Mouse (Mus musculus) MEL (cell line): ENCODE data around the gene H2-DMa. TPM values are rescaled to one million over a fixed set of nuclear protein-coding genes. Genes with fewer than 3 reads are reported as not detected.

ENCODE experiments used
- DNase-seq: peaks from one replicate; pipeline ENCODE4 v3.0.0; 2011; ENCODE audit warnings: low read depth, low spot score
- H3K27ac ChIP-seq: 2 replicates; pipeline ENCODE4 v1.5.1; 2012; ENCODE audit warnings: low read depth, mild to moderate bottlenecking, control low read depth, low read length, moderate library complexity; ENCODE audit not compliant: control insufficient read depth
- H3K27me3 ChIP-seq, 2 experiments: fragments of 150-350 bp in 1 of 2; sonication (generic) in 1 of 2; 2 replicates each; pipeline ENCODE4 v1.6.1; 2012; ENCODE audit warnings: low read length in 2 of 2, mild to moderate bottlenecking in 2 of 2, improper control_type of control experiment in 1 of 2, moderate library complexity in 1 of 2; ENCODE audit not compliant: insufficient read depth in 2 of 2, control insufficient read depth in 1 of 2
- H3K36me3 ChIP-seq, 2 experiments: 2 replicates each; pipeline ENCODE4 v1.6.1; 2012 to 2014; ENCODE audit warnings: low read length in 2 of 2, improper control_type of control experiment in 1 of 2, inconsistent platforms in 1 of 2, mild to moderate bottlenecking in 1 of 2; ENCODE audit not compliant: insufficient read depth in 2 of 2, control insufficient read depth in 1 of 2
- H3K4me1 ChIP-seq, 2 experiments: fragments of 150-350 bp in 1 of 2; sonication (generic) in 1 of 2; 2 replicates each; pipeline ENCODE4 v1.6.1; 2012; ENCODE audit warnings: low read length in 2 of 2, improper control_type of control experiment in 1 of 2, mild to moderate bottlenecking in 1 of 2; ENCODE audit not compliant: insufficient read depth in 2 of 2, control insufficient read depth in 1 of 2
- H3K4me3 ChIP-seq, 2 experiments: fragments of 150-350 bp in 1 of 2; sonication (generic) in 1 of 2; 2 replicates each; pipeline ENCODE4 v1.5.1; 2012; ENCODE audit warnings: low read depth in 2 of 2, low read length in 2 of 2, mild to moderate bottlenecking in 2 of 2, moderate library complexity in 2 of 2, control low read depth in 1 of 2, improper control_type of control experiment in 1 of 2; ENCODE audit not compliant: control insufficient read depth in 1 of 2, insufficient read depth in 1 of 2
- H3K79me2 ChIP-seq: 2 replicates; pipeline ENCODE4 v1.6.1; 2012; ENCODE audit warnings: mild to moderate bottlenecking, low read length, moderate library complexity; ENCODE audit not compliant: control insufficient read depth, poor library complexity, insufficient read depth
- H3K9ac ChIP-seq: 2 replicates; pipeline ENCODE4 v1.6.1; 2012; ENCODE audit warnings: low read depth, mild to moderate bottlenecking, control low read depth, low read length, moderate library complexity; ENCODE audit not compliant: control insufficient read depth, poor library complexity, severe bottlenecking
- H3K9me3 ChIP-seq: fragments of 150-350 bp; sonication (generic); replicated peaks from 2 replicates; pipeline ENCODE4 v1.6.1; 2012; ENCODE audit warnings: mild to moderate bottlenecking, low read length, improper control_type of control experiment, moderate library complexity; ENCODE audit not compliant: insufficient read depth
- CHD1 ChIP-seq: IDR thresholded peaks from 2 replicates; pipeline ENCODE4 v1.6.1; 2012; ENCODE audit warnings: low read depth, mild to moderate bottlenecking, inconsistent platforms, low read length, improper control_type of control experiment
- CHD2 ChIP-seq: IDR thresholded peaks from 2 replicates; pipeline ENCODE4 v1.6.1; 2011; ENCODE audit warnings: low read length, improper control_type of control experiment
- CTCF ChIP-seq, 3 experiments: IDR thresholded peaks in 2 of 3; conservative IDR thresholded peaks in 1 of 3; 2 replicates each; pipeline ENCODE4 v1.5.1; 2011 to 2012; ENCODE audit warnings: low read length in 3 of 3, low read depth in 2 of 3, mild to moderate bottlenecking in 2 of 3, improper control_type of control experiment in 1 of 3, inconsistent platforms in 1 of 3, mixed read lengths in 1 of 3, moderate library complexity in 1 of 3; ENCODE audit not compliant: control insufficient read depth in 1 of 3, insufficient read depth in 1 of 3, poor library complexity in 1 of 3, severe bottlenecking in 1 of 3
- ELF1 ChIP-seq: IDR thresholded peaks from 2 replicates; pipeline ENCODE4 v1.6.1; 2014; ENCODE audit warnings: low read depth, mild to moderate bottlenecking, inconsistent platforms, low read length, improper control_type of control experiment, moderate library complexity
- EP300 ChIP-seq, 2 experiments: IDR thresholded peaks; 2 replicates each; pipeline ENCODE4 v1.6.1; 2011; ENCODE audit warnings: improper control_type of control experiment in 2 of 2, low read length in 2 of 2, low read depth in 1 of 2, mild to moderate bottlenecking in 1 of 2
- ETS1 ChIP-seq: IDR thresholded peaks from 2 replicates; pipeline ENCODE4 v1.6.1; 2012; ENCODE audit warnings: low read depth, mild to moderate bottlenecking, inconsistent platforms, low read length, improper control_type of control experiment, moderate library complexity
- GATA1 ChIP-seq: IDR thresholded peaks from 2 replicates; pipeline ENCODE4 v1.6.1; 2011; ENCODE audit warnings: low read depth, low read length, improper control_type of control experiment
- HCFC1 ChIP-seq: IDR thresholded peaks from 2 replicates; pipeline ENCODE4 v1.6.1; 2012; ENCODE audit warnings: low read depth, mild to moderate bottlenecking, inconsistent platforms, low read length, improper control_type of control experiment, moderate library complexity
- JUND ChIP-seq: IDR thresholded peaks from 2 replicates; pipeline ENCODE4 v1.6.1; 2011; ENCODE audit warnings: low read depth, mild to moderate bottlenecking, improper control_type of control experiment, low read length
- MAFK ChIP-seq: IDR thresholded peaks from 2 replicates; pipeline ENCODE4 v1.6.1; 2011; ENCODE audit warnings: low read depth, mild to moderate bottlenecking, low read length, improper control_type of control experiment, borderline replicate concordance
- MAX ChIP-seq: IDR thresholded peaks from 2 replicates; pipeline ENCODE4 v1.6.1; 2011; ENCODE audit warnings: low read length, improper control_type of control experiment
- MAZ ChIP-seq: IDR thresholded peaks from 2 replicates; pipeline ENCODE4 v1.6.1; 2012; ENCODE audit warnings: low read depth, mild to moderate bottlenecking, inconsistent platforms, low read length, improper control_type of control experiment
- MYB ChIP-seq: IDR thresholded peaks from 2 replicates; pipeline ENCODE4 v1.6.1; 2011; ENCODE audit warnings: mild to moderate bottlenecking, low read depth, low read length, improper control_type of control experiment
- MYC ChIP-seq: IDR thresholded peaks from 2 replicates; pipeline ENCODE4 v1.6.1; 2011; ENCODE audit warnings: low read depth, mild to moderate bottlenecking, low read length, improper control_type of control experiment, moderate library complexity
- NELFE ChIP-seq: IDR thresholded peaks from 2 replicates; pipeline ENCODE4 v1.6.1; 2011; ENCODE audit warnings: low read depth, low read length, improper control_type of control experiment
- POLR2A ChIP-seq, 2 experiments: IDR thresholded peaks; 2 replicates each; pipeline ENCODE4 v1.6.1; 2011 to 2012; ENCODE audit warnings: low read length in 2 of 2, mild to moderate bottlenecking in 2 of 2, control low read depth in 1 of 2, improper control_type of control experiment in 1 of 2, low read depth in 1 of 2, moderate library complexity in 1 of 2; ENCODE audit not compliant: control insufficient read depth in 1 of 2, insufficient read depth in 1 of 2, poor library complexity in 1 of 2
- POLR2AphosphoS2 ChIP-seq: IDR thresholded peaks from 2 replicates; pipeline ENCODE4 v1.6.1; 2011; ENCODE audit warnings: low read length, improper control_type of control experiment
- POLR2AphosphoS5 ChIP-seq: IDR thresholded peaks from 2 replicates; pipeline ENCODE4 v1.6.1; 2012; ENCODE audit warnings: low read depth, borderline replicate concordance, mild to moderate bottlenecking, inconsistent platforms, low read length, moderate library complexity, mixed read lengths
- RAD21 ChIP-seq: IDR thresholded peaks from 2 replicates; pipeline ENCODE4 v1.6.1; 2011; ENCODE audit warnings: mild to moderate bottlenecking, low read depth, low read length, improper control_type of control experiment
- RCOR1 ChIP-seq: IDR thresholded peaks from 2 replicates; pipeline ENCODE4 v1.6.1; 2012; ENCODE audit warnings: low read depth, mild to moderate bottlenecking, inconsistent platforms, low read length, improper control_type of control experiment
- SIN3A ChIP-seq: IDR thresholded peaks from 2 replicates; pipeline ENCODE4 v1.6.1; 2012; ENCODE audit warnings: low read length, improper control_type of control experiment, inconsistent platforms
- SMC3 ChIP-seq: IDR thresholded peaks from 2 replicates; pipeline ENCODE4 v1.6.1; 2011; ENCODE audit warnings: low read depth, low read length, improper control_type of control experiment
- TBP ChIP-seq: IDR thresholded peaks from 2 replicates; pipeline ENCODE4 v1.8.0; 2011; ENCODE audit warnings: low read depth, low read length, improper control_type of control experiment
- TCF12 ChIP-seq: IDR thresholded peaks from 2 replicates; pipeline ENCODE4 v1.6.1; 2014; ENCODE audit warnings: low read depth, mild to moderate bottlenecking, inconsistent platforms, low read length, improper control_type of control experiment, moderate library complexity
- UBTF ChIP-seq: IDR thresholded peaks from 2 replicates; pipeline ENCODE4 v1.6.1; 2012; ENCODE audit warnings: low read depth, mild to moderate bottlenecking, inconsistent platforms, low read length, improper control_type of control experiment, moderate library complexity, borderline replicate concordance; ENCODE audit not compliant: insufficient read depth
- USF1 ChIP-seq: IDR thresholded peaks from 2 replicates; pipeline ENCODE4 v1.6.1; 2014; ENCODE audit warnings: low read depth, mild to moderate bottlenecking, inconsistent platforms, low read length, improper control_type of control experiment, moderate library complexity
- USF2 ChIP-seq, 2 experiments: IDR thresholded peaks; 2 replicates each; pipeline ENCODE4 v1.6.1; 2011 to 2012; ENCODE audit warnings: improper control_type of control experiment in 2 of 2, low read length in 2 of 2, borderline replicate concordance in 1 of 2, inconsistent platforms in 1 of 2, low read depth in 1 of 2, mild to moderate bottlenecking in 1 of 2; ENCODE audit not compliant: insufficient read depth in 1 of 2
- ZC3H11A ChIP-seq: IDR thresholded peaks from 2 replicates; pipeline ENCODE4 v1.6.1; 2012; ENCODE audit warnings: low read depth, mild to moderate bottlenecking, inconsistent platforms, low read length, improper control_type of control experiment
- ZMIZ1 ChIP-seq: IDR thresholded peaks from 2 replicates; pipeline ENCODE4 v1.6.1; 2012; ENCODE audit warnings: low read depth, mild to moderate bottlenecking, inconsistent platforms, low read length, improper control_type of control experiment, moderate library complexity
- ZNF384 ChIP-seq: IDR thresholded peaks from 2 replicates; pipeline ENCODE4 v1.6.1; 2012; ENCODE audit warnings: low read depth, mild to moderate bottlenecking, inconsistent platforms, low read length, improper control_type of control experiment
- polyA plus RNA-seq, 2 experiments: library from polyadenylated mRNA; stranded (reverse) in 1 of 2; unstranded in 1 of 2; fragments of >175 nt in 1 of 2; fragments of >200 nt in 1 of 2; gene quantifications; 2 replicates each; pipeline versions ENCODE4 v1.2.1 to v1.2.4; 2012; ENCODE audit warnings: low replicate concordance in 2 of 2, low read depth in 1 of 2; ENCODE audit not compliant: insufficient read length in 2 of 2, insufficient read depth in 1 of 2, missing spikeins in 1 of 2
- total RNA-seq: library from RNA; depleted of rRNA; stranded (reverse); fragments of 300-350 nt; gene quantifications from 2 replicates; pipeline ENCODE4 v1.2.3, GENCODE M21; 2012

H2-DMa gene
- total and polyA plus RNA-seq, 3 experiments: 38.3 to 38.7 TPM; not detected in 1

- H3K27ac ChIP-seq: peak overlapping the region; percentile 84
- H3K9me3 ChIP-seq: no peaks in the 10 kb centered on the region
- DNase-seq: peak; percentile 87
- H3K4me1 ChIP-seq: peaks cover 2 to 4% of the 10 kb centered on the region in 2 experiments; a peak in 3 of 4 replicates
- no peaks in the 10 kb centered on the region for H3K27me3 ChIP-seq
- no peaks in the 10 kb centered on the region for H3K36me3 ChIP-seq
- H3K79me2 ChIP-seq: no peaks in the 10 kb centered on the region
- TF ChIP-seq MAZ (no peak), SMC3 (peak; percentile 91), GATA1 (peak; percentile 40; the same call in 1 of the 2 replicates), MYC (no peak), CTCF (IDR thresholded peaks at IDR 0.05 in 2 of 3, conservative IDR thresholded peaks at IDR 0.05 in 1 of 3; ENCODE audit: control insufficient read depth in 1 of 3, insufficient read depth in 1 of 3, low read depth in 2 of 3, low read length in 3 of 3, poor library complexity in 1 of 3, severe bottlenecking in 1 of 3) (peak; percentile 60 to 81 (median 72)), NELFE (peak; percentile 41; the same call in 1 of the 2 replicates), USF2 (IDR thresholded peaks at IDR 0.05; ENCODE audit: borderline replicate concordance in 1 of 2, insufficient read depth in 1 of 2, low read depth in 1 of 2, low read length in 2 of 2) (no peak), EP300 (IDR thresholded peaks at IDR 0.05; ENCODE audit: low read depth in 1 of 2, low read length in 2 of 2) (peak; percentile 18 to 33; a peak in 2 of 4 replicates), TBP (0 out of 2 replicates have a peak, but pooled peaks have one; percentile 31), UBTF (no peak), RAD21 (peak; percentile 65), ZC3H11A (peak; percentile 69), HCFC1 (peak; percentile 33; the same call in 1 of the 2 replicates), ETS1 (0 out of 2 replicates have a peak, but pooled peaks have one; percentile 8), ELF1 (peak; percentile 72)
- peak overlapping the region; percentile 11 to 46; a peak in 3 of 4 replicates for H3K4me3 ChIP-seq
- H3K9ac ChIP-seq: peak overlapping the region; percentile 66
Measured at GRCm38 (mm10) chr17:34165033-34165730, 45.8 kb downstream of the H2-DMa start.

- DNase-seq: peak; percentile 85
- Histone ChIP-seq H3K4me1 (peaks cover 2 to 6% of the 10 kb centered on the region in 2 experiments; a peak in 3 of 4 replicates), H3K79me2 (no peaks in the 10 kb centered on the region), H3K9me3 (no peaks in the 10 kb centered on the region), H3K4me3 (no peak overlapping the region), H3K9ac (no peak overlapping the region), H3K36me3 (peaks cover 0 to 3% of the 10 kb centered on the region in 2 experiments; a peak in 2 of 4 replicates), H3K27ac (no peak overlapping the region), H3K27me3 (no peaks in the 10 kb centered on the region)
- TF ChIP-seq UBTF: no peak
- peak; percentile 86 for TF ChIP-seq SMC3
- TF ChIP-seq MAFK: no peak
- TF ChIP-seq POLR2AphosphoS5: no peak
- no peak for TF ChIP-seq MAX
- no peak for TF ChIP-seq POLR2AphosphoS2
- no peak for TF ChIP-seq HCFC1
- TF ChIP-seq ELF1: no peak
- TF ChIP-seq MYB: no peak
- TF ChIP-seq CHD1: no peak
- peak; percentile 88 for TF ChIP-seq RAD21
- peak; percentile 33; the same call in 1 of the 2 replicates for TF ChIP-seq JUND
- no peak for TF ChIP-seq TCF12
- peak; percentile 92 for TF ChIP-seq ZC3H11A
- no peak for TF ChIP-seq POLR2A (IDR thresholded peaks at IDR 0.05; ENCODE audit: control insufficient read depth in 1 of 2, insufficient read depth in 1 of 2, low read depth in 1 of 2, low read length in 2 of 2, poor library complexity in 1 of 2)
- TF ChIP-seq ZMIZ1: no peak
- TF ChIP-seq USF2 (IDR thresholded peaks at IDR 0.05; ENCODE audit: borderline replicate concordance in 1 of 2, insufficient read depth in 1 of 2, low read depth in 1 of 2, low read length in 2 of 2): no peak
- TF ChIP-seq USF1: no peak
- TF ChIP-seq SIN3A: peak; percentile 60; the same call in 1 of the 2 replicates
- TF ChIP-seq CHD2: no peak
- TF ChIP-seq ZNF384: no peak
- no peak for TF ChIP-seq RCOR1
- no peak for TF ChIP-seq EP300 (IDR thresholded peaks at IDR 0.05; ENCODE audit: low read depth in 1 of 2, low read length in 2 of 2)
Measured at GRCm38 (mm10) chr17:34169279-34169678, 49.9 kb downstream of the H2-DMa start.
